Mouse (Mus musculus): ENCODE results near the gene Grik5.

Gene Grik5

GRCm38 (mm10) chr7:24971972-24972893 is 99.9 kb downstream of the Grik5 start, which contains the start of gene Rabac1:
TSS of gene Rabac1 (minus strand) at chr7:24972754.
- DNase-seq (ENCODE audit: low read depth, low spot score) = peak; percentile 93
- Histone ChIP-seq H3K27me3 (ENCODE audit: control insufficient read depth, insufficient read depth, low read length, poor library complexity, severe bottlenecking) (no peaks in the 10 kb centered on the region), H3K36me3 (ENCODE audit: control insufficient read depth, insufficient read depth, low read length, poor library complexity, severe bottlenecking) (peaks cover 13% of the 10 kb centered on the region; the same call in 1 of the 2 replicates)

- DNase-seq (ENCODE audit: low read depth, low spot score) = peak; percentile 74
- Histone ChIP-seq H3K27me3 (ENCODE audit: control insufficient read depth, insufficient read depth, low read length, poor library complexity, severe bottlenecking) (no peaks in the 10 kb centered on the region), H3K36me3 (ENCODE audit: control insufficient read depth, insufficient read depth, low read length, poor library complexity, severe bottlenecking) (peaks cover 13% of the 10 kb centered on the region; the same call in 1 of the 2 replicates)
Observed at GRCm38 (mm10) chr7:24971261-24971971, 100.7 kb downstream of the Grik5 start.

- no peaks in the 10 kb centered on the region for H3K27me3 ChIP-seq (ENCODE audit: control insufficient read depth, insufficient read depth, low read length, poor library complexity, severe bottlenecking)
- no peak for DNase-seq (ENCODE audit: low read depth, low spot score)
- H3K36me3 ChIP-seq (ENCODE audit: control insufficient read depth, insufficient read depth, low read length, poor library complexity, severe bottlenecking) = peaks cover 13% of the 10 kb centered on the region; the same call in 1 of the 2 replicates
Observed at GRCm38 (mm10) chr7:24970341-24970740, 101.8 kb downstream of the Grik5 start.

- DNase-seq (ENCODE audit: low read depth, low spot score) = no peak
- no peaks in the 10 kb centered on the region for H3K27me3 ChIP-seq (ENCODE audit: control insufficient read depth, insufficient read depth, low read length, poor library complexity, severe bottlenecking)
Observed at GRCm38 (mm10) chr7:24969805-24970204, 102.3 kb downstream of the Grik5 start.

GRCm38 (mm10) chr7:24968463-24968862 is 103.7 kb downstream of the Grik5 start:
- H3K27me3 ChIP-seq (ENCODE audit: control insufficient read depth, insufficient read depth, low read length, poor library complexity, severe bottlenecking) = no peaks in the 10 kb centered on the region

More at GRCm38 (mm10) chr7:24969805-24970204, 102.3 kb downstream of the Grik5 start:
- peaks cover 13% of the 10 kb centered on the region; the same call in 1 of the 2 replicates for H3K36me3 ChIP-seq (ENCODE audit: control insufficient read depth, insufficient read depth, low read length, poor library complexity, severe bottlenecking)

GRCm38 (mm10) chr7:24967966-24968365 is 104.2 kb downstream of the Grik5 start:
- H3K27me3 ChIP-seq (ENCODE audit: control insufficient read depth, insufficient read depth, low read length, poor library complexity, severe bottlenecking) = no peaks in the 10 kb centered on the region
- no peak for DNase-seq (ENCODE audit: low read depth, low spot score)
- H3K36me3 ChIP-seq (ENCODE audit: control insufficient read depth, insufficient read depth, low read length, poor library complexity, severe bottlenecking) = peaks cover 13% of the 10 kb centered on the region; the same call in 1 of the 2 replicates

More at GRCm38 (mm10) chr7:24968463-24968862, 103.7 kb downstream of the Grik5 start:
- peaks cover 13% of the 10 kb centered on the region; the same call in 1 of the 2 replicates for H3K36me3 ChIP-seq (ENCODE audit: control insufficient read depth, insufficient read depth, low read length, poor library complexity, severe bottlenecking)
- no peak for DNase-seq (ENCODE audit: low read depth, low spot score)

GRCm38 (mm10) chr7:24964897-24965535 is 107.1 kb downstream of the Grik5 start:
- Histone ChIP-seq H3K36me3 (ENCODE audit: control insufficient read depth, insufficient read depth, low read length, poor library complexity, severe bottlenecking) (peaks cover 9% of the 10 kb centered on the region; the same call in 1 of the 2 replicates), H3K27me3 (ENCODE audit: control insufficient read depth, insufficient read depth, low read length, poor library complexity, severe bottlenecking) (no peaks in the 10 kb centered on the region)
- DNase-seq (ENCODE audit: low read depth, low spot score) = peak; percentile 92

GRCm38 (mm10) chr7:24964288-24964687 is 107.9 kb downstream of the Grik5 start:
- Histone ChIP-seq H3K36me3 (ENCODE audit: control insufficient read depth, insufficient read depth, low read length, poor library complexity, severe bottlenecking) (0 out of 2 replicates have a peak, but pooled peaks cover 4% of the 10 kb centered on the region), H3K27me3 (ENCODE audit: control insufficient read depth, insufficient read depth, low read length, poor library complexity, severe bottlenecking) (no peaks in the 10 kb centered on the region)
- DNase-seq (ENCODE audit: low read depth, low spot score) = no peak

Data from splenic B cell, adult 2 months (primary cell).